Comparison of ENCODE assay signal across 21 mouse cellular contexts in the genomic region with DNA sequence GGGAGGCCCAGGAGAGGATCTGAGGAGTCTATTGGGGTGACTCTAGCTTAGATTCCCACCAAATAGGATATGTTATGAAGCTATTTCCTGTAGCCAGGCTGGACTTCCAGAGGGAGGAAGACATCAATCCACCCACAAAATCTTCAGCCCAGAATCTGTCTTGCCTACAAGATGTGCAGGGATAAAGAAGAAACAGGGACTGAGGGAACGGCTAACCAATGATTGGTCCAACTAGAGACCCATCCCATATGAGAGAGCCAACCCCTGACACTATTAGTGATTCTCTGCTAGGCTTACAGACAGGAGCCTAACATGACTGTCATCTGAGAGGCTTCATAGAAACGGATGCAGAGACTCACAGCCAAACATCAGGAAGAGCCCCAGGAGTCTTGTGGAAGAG. TPM values are rescaled to one million over a fixed set of nuclear protein-coding genes. Genes with fewer than 3 reads are reported as not detected.
DNase-seq lines count a peak whose midpoint lies in the region; ATAC-seq lines count a peak whose summit lies in the region.
"Had no signal": no experiment of that assay in that cellular context is flagged by ENCODE, and none has a peak within 500 bp of the region (broad histone marks: within the 10 kb centered on the region; RNA-seq: fewer than 3 reads in every experiment).

No protein-coding gene starts in this region.

- 31% methylated on average over 2 of the region's 2 CpGs for WGBS in lung, embryonic 15.5 days
- 61% methylated on average over 2 of the region's 2 CpGs for WGBS in intestine, embryonic 16.5 days
- 38% methylated on average over 2 of the region's 2 CpGs for WGBS in stomach, embryonic 15.5 days

- H3K9me3 ChIP-seq in lung, embryonic 15.5 days = no peaks in the 10 kb centered on the region
- H3K9me3 ChIP-seq in intestine, embryonic 16.5 days (ENCODE audit: control insufficient read depth, low read length) = no peaks in the 10 kb centered on the region
- no peaks in the 10 kb centered on the region for H3K9me3 ChIP-seq in stomach, embryonic 15.5 days
- H3K9me3 ChIP-seq: embryonic facial prominence, embryonic 13.5 days; forebrain, embryonic 15.5 days; G1E; liver, embryonic 15.5 days; megakaryocyte, embryonic 14.5 days; neural tube, embryonic 13.5 days had no signal

- H3K27ac ChIP-seq in lung, embryonic 15.5 days = no peak overlapping the region
- peak overlapping the region; percentile 43 for H3K27ac ChIP-seq in intestine, embryonic 16.5 days (ENCODE audit: low read length)
- peak overlapping the region; percentile 44; the same call in 1 of the 2 replicates for H3K27ac ChIP-seq in stomach, embryonic 15.5 days
- H3K27ac ChIP-seq: embryonic facial prominence, embryonic 13.5 days; forebrain, embryonic 15.5 days; liver, embryonic 15.5 days; neural tube, embryonic 13.5 days had no signal

- H3K4me1 ChIP-seq in lung, embryonic 15.5 days = peaks cover 19% of the 10 kb centered on the region
- 0 out of 2 replicates have a peak, but pooled peaks cover 9% of the 10 kb centered on the region for H3K4me1 ChIP-seq in intestine, embryonic 16.5 days (ENCODE audit: control insufficient read depth, insufficient read depth, low read length)
- 0 out of 2 replicates have a peak, but pooled peaks cover 7% of the 10 kb centered on the region for H3K4me1 ChIP-seq in stomach, embryonic 15.5 days
- H3K4me1 ChIP-seq: forebrain, embryonic 15.5 days had no signal

- no peak for DNase-seq in lung, postnatal 25 days (ENCODE audit: low spot score)
- peak; percentile 56 for DNase-seq in kidney, postnatal 10 days
- DNase-seq in layer of hippocampus, adult 9-11 months = no peak
- no peak for DNase-seq in urinary bladder, postnatal 25 days (ENCODE audit: low spot score)
- DNase-seq: adrenal gland, postnatal 14 days; cerebellum, adult 9-11 months; gastrocnemius, postnatal 25 days; layer of hippocampus, postnatal 36 days; midbrain, embryonic 14.5 days; spleen, adult 18-20 months had no signal

- H3K9ac ChIP-seq in lung, embryonic 15.5 days = no peak overlapping the region
- H3K9ac ChIP-seq in intestine, embryonic 16.5 days (ENCODE audit: low read depth, low read length) = no peak overlapping the region
- no peak overlapping the region for H3K9ac ChIP-seq in stomach, embryonic 15.5 days
- H3K9ac ChIP-seq: embryonic facial prominence, embryonic 13.5 days; forebrain, embryonic 15.5 days; liver, embryonic 15.5 days; neural tube, embryonic 13.5 days had no signal

- H3K4me2 ChIP-seq in lung, embryonic 15.5 days = no peak overlapping the region
- H3K4me2 ChIP-seq in intestine, embryonic 16.5 days (ENCODE audit: low read depth, low read length) = no peak overlapping the region
- no peak overlapping the region for H3K4me2 ChIP-seq in stomach, embryonic 15.5 days
- H3K4me2 ChIP-seq: embryonic facial prominence, embryonic 13.5 days; forebrain, embryonic 15.5 days; liver, embryonic 15.5 days; neural tube, embryonic 13.5 days had no signal

- H3K36me3 ChIP-seq in lung, embryonic 15.5 days = no peaks in the 10 kb centered on the region
- H3K36me3 ChIP-seq in intestine, embryonic 16.5 days (ENCODE audit: control insufficient read depth, insufficient read depth, low read length) = no peaks in the 10 kb centered on the region
- H3K36me3 ChIP-seq in stomach, embryonic 15.5 days = no peaks in the 10 kb centered on the region
- H3K36me3 ChIP-seq: embryonic facial prominence, embryonic 13.5 days; forebrain, embryonic 15.5 days; G1E; liver, embryonic 15.5 days; neural tube, embryonic 13.5 days had no signal

- H3K27me3 ChIP-seq in lung, embryonic 15.5 days = no peaks in the 10 kb centered on the region
- H3K27me3 ChIP-seq in intestine, embryonic 16.5 days (replicated peaks; ENCODE audit: control insufficient read depth, insufficient read depth, low read length) = peaks cover 3% of the 10 kb centered on the region; the same call in 1 of the 2 replicates
- H3K27me3 ChIP-seq in stomach, embryonic 15.5 days (replicated peaks) = no peaks in the 10 kb centered on the region
- H3K27me3 ChIP-seq: embryonic facial prominence, embryonic 13.5 days; forebrain, embryonic 15.5 days; liver, embryonic 15.5 days; megakaryocyte, embryonic 14.5 days had no signal

- H3K4me3 ChIP-seq in lung, embryonic 15.5 days = no peak overlapping the region
- no peak overlapping the region for H3K4me3 ChIP-seq in intestine, embryonic 16.5 days (ENCODE audit: low read length)
- H3K4me3 ChIP-seq in stomach, embryonic 15.5 days (replicated peaks) = no peak overlapping the region
- H3K4me3 ChIP-seq: embryonic facial prominence, embryonic 13.5 days; forebrain, embryonic 15.5 days; liver, embryonic 15.5 days; megakaryocyte, embryonic 14.5 days; neural tube, embryonic 13.5 days had no signal

- ATAC-seq in lung, embryonic 15.5 days (ENCODE audit: borderline replicate concordance, extremely low read depth, low FRiP score, low TSS enrichment) = peak; percentile 49; the same call in 1 of the 2 replicates
- 0 out of 2 replicates have a peak, but pooled peaks have one; percentile 34 for ATAC-seq in intestine, embryonic 16.5 days
- ATAC-seq in stomach, embryonic 15.5 days (ENCODE audit: insufficient read depth, low FRiP score, low read depth) = no peak
- ATAC-seq: activated CD4-positive, CD25-positive, alpha-beta regulatory T cell, adult 4 months; forebrain, embryonic 15.5 days; hindbrain, embryonic 16.5 days had no signal

RNA-seq across cellular contexts. Expression of a gene that starts 7.9 kb away (rescaled TPM):
- 317 and 326 TPM in 2 replicates for polyA plus RNA-seq in lung, embryonic 15.5 days (2015; fragmentation: Nextera tagmentation; extraction: Ambion mirVana)
- polyA plus RNA-seq in intestine, embryonic 16.5 days (2015; fragmentation: Nextera tagmentation; extraction: Ambion mirVana) = 235 and 246 TPM in 2 replicates
- 311 and 348 TPM in 2 replicates for polyA plus RNA-seq in stomach, embryonic 15.5 days (2015; fragmentation: Nextera tagmentation; extraction: Ambion mirVana)

RNA-seq across cellular contexts. Expression of a gene that starts 34.7 kb away (rescaled TPM):
- 3.1 and 3.9 TPM in 2 replicates for polyA plus RNA-seq in lung, embryonic 15.5 days (2015; fragmentation: Nextera tagmentation; extraction: Ambion mirVana)
- polyA plus RNA-seq in intestine, embryonic 16.5 days (2015; fragmentation: Nextera tagmentation; extraction: Ambion mirVana) = 4.8 and 4.9 TPM in 2 replicates
- 4.0 and 5.0 TPM in 2 replicates for polyA plus RNA-seq in stomach, embryonic 15.5 days (2015; fragmentation: Nextera tagmentation; extraction: Ambion mirVana)
- polyA plus RNA-seq: G1E had no signal
